Mouse (Mus musculus) megakaryocyte-erythroid progenitor cell, adult 5-6 weeks (primary cell): ENCODE measurements around the gene 4931428F04Rik. TPM values are rescaled to one million over a fixed set of nuclear protein-coding genes. Genes with fewer than 3 reads are reported as not detected.
"Not testable (repeated sequence)": the region's sequence is repeated elsewhere in the genome, so short reads cannot be mapped to it uniquely, and the experiment has no call there.

Experiments used
- ATAC-seq: replicated peaks from 2 replicates; pipeline ENCODE4 v1.8.0; 2016; ENCODE audit warnings: mild to moderate bottlenecking, inconsistent platforms; ENCODE audit not compliant: severe bottlenecking, poor library complexity, low FRiP score, low TSS enrichment
- total RNA-seq, 2 experiments: library from RNA; stranded (forward) in 1 of 2; stranded (reverse) in 1 of 2; fragments of 200-1000, 215-1000 nt in 1 of 2; fragments of >200 nt in 1 of 2; fragmentation: Nextera tagmentation in 1 of 2; gene quantifications; 2 replicates each; pipeline ENCODE4 v1.2.3; 2014 to 2017

The 4931428F04Rik gene
- total RNA-seq, 2 experiments from 2014 or later: 0.42 to 4.9 TPM

DNA sequence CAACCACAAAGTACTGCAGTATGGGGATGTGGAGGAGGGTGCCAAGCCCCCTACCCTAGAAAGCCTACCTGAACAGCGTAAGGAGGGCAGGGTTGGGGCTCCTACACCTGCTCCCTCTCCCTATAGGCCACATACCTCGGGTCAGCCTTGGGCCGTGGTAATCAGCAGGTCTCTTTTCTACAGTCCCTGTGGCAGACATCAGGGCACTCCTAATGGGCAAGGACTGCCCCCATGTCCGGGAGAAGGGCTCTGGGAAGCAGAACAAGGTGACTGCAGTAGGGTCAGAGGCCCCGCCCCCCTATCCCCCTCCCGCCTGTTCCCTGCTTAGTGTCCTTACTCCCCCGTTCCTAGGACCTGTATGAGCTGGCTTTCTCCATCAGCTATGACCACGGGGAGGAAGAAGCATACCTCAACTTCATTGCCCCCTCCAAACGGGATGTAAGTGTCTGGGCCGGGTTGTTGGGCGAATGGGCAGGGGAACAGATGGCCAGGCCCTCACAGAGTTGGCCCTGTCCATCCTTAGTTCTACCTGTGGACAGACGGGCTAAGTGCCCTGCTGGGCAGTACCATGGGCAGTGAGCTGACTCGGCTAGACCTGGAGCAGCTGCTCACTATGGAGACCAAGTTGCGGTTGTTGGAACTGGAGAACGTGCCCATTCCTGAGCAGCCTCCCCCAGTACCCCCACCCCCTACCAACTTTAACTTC lies 19.6 kb upstream of the 4931428F04Rik start:
- ATAC-seq: no peak

GRCm38 (mm10) chr8:105308428-105308827 lies 18.8 kb upstream of the 4931428F04Rik start:
- no peak for ATAC-seq

GRCm38 (mm10) chr8:105307670-105308069 lies 18.0 kb upstream of the 4931428F04Rik start:
- ATAC-seq: no peak

GRCm38 (mm10) chr8:105306146-105306691 lies 16.6 kb upstream of the 4931428F04Rik start:
- ATAC-seq: no peak

DNA sequence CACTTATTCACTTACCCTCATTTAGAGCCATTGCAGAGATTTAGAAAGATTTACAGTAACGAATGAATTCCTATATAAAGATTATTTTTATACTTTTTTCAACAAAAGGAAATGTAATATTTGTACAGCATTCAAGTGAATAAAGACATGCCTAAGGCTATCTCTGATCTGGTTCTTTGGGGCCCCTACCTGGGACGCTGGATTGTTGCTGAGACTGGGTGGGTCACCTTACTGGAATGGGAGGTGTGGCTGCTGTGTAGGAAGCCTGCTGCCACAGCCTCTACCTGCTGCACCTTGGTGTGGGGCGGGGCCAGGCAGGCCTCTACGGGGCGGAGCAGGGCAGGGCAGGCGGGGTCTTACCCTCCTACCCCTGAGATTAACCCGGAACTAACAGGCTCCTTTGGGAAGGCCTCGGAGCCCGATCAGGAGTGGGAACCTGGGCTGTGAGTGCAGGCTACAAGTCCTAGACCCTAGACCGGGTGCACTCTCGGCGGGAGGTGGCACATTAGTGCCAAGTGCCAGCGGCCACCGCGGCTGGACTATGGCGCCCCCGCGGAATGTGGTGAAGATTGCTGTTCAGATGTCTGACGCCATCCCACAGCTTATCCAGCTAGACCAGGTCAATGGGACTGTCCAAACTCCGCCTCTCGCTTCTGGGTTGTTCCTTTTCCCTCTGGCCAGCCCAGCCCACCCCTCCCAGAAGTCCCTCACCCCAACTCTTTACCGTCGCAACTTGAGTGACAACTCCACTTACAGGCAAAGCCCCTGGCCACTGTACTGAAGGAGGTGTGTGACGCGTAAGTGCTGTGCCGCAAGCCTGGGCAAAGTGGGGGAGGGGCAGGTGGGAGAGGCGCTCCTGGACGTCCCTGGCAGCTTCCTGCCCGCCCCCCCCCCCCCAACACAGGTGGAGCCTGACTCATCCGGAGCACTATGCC lies 15.8 kb upstream of the 4931428F04Rik start, which contains the start of gene Elmo3:
Elmo3 (plus strand) TSS at position 391 of the 935 bp plus-strand sequence.
- ATAC-seq: peak; percentile 44

GRCm38 (mm10) chr8:105304325-105305210 lies 14.9 kb upstream of the 4931428F04Rik start:
- peak; percentile 25 for ATAC-seq

DNA sequence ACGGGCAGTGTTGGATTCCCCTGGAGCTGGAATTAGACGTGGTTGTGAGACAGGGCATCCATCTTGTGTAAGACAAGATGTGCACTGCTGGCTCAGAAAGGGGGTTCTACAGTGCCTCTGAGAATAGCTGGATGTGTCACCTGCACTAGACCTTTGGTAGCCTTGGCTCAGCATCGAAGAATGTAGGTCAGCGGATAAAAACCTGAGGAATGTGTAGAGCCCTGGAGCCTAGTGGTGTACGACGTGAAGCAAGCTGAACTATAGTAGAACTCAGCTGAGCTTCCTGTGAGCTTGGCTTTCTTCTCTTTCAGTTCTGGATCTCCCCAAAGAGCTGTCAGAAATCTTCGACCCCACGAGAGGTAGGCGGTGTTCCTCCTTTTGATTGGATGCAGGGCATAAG lies 14.2 kb upstream of the 4931428F04Rik start:
- no peak for ATAC-seq

DNA sequence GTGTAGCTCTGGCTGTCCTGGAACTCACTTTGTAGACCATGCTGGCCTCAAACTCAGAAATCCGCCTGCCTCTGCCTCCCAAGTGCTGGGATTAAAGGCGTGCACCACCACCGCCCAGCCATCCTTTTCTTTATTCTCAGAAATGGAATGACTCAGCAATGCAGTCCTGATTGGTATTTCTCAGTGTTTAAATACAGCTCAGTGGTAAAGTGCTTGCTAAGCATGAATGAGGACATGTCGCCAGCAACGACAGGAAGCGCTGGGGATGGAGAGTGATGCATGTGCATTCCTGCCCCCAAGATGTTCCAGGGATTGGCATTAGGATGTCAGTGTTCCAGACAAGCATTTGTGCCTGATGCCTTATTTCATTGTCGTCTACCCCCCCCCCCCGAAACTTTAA lies 13.7 kb upstream of the 4931428F04Rik start:
- no peak for ATAC-seq

- peak; percentile 74 for ATAC-seq
Measured at GRCm38 (mm10) chr8:105299962-105300361, 10.3 kb upstream of the 4931428F04Rik start.

DNA sequence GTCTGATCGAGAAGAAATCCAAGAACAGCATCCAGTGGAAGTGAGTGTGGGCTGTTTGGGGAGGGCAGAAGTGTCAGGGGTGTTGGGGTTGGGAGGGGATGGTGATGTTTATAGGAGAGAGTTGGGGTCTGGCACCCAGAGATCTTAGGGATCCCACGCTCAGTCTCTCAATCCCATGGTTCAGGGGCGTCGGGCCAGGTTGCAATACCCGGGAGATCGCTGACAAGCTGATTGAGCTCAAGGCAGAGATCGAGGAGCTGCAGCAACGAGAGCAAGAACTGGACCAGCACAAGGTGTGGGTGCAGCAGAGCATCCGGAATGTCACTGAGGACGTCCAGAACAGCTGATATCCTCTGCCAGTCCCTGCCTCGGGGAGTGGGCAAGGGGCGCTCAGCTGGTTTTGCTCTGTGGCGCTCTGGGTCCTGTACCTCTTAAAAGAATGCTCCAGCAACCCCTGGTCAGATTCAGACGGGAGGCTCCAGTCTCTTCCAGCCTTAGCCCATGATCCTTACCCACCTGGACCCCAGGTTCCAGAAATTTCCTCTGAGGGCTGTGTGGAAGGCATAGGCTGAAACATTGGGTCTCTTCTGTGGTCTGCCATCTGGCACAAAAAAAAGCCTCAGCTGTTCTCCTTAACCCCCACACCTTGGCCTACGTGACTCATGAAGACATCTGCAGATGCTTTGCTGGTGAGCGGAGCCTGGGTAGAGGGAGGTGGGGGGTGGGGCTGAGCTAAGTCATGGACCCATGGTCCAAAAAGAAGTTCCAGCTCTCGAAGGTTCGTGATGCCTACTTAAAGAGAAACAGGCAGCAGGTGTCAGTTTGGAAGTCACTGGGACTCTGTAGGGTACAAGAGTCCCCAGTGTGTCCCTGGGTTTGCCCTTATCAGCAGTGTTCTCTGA lies 8.9 kb upstream of the 4931428F04Rik start:
- ATAC-seq: peak; percentile 13; the same call in 1 of the 2 replicates

GRCm38 (mm10) chr8:105297511-105298192 lies 8.0 kb upstream of the 4931428F04Rik start, which contains the start of gene E2f4:
Gene E2f4, plus strand, starts transcription at chr8:105297663.
- ATAC-seq: peak; percentile 79

- no peak for ATAC-seq
Measured at GRCm38 (mm10) chr8:105295895-105296573, 6.4 kb upstream of the 4931428F04Rik start, which contains the start of gene Exoc3l. Gene Exoc3l, minus strand, starts transcription at chr8:105296101.

GRCm38 (mm10) chr8:105295256-105295655 lies 5.6 kb upstream of the 4931428F04Rik start:
- ATAC-seq: no peak

GRCm38 (mm10) chr8:105294776-105295175 lies 5.1 kb upstream of the 4931428F04Rik start:
- ATAC-seq: no peak

DNA sequence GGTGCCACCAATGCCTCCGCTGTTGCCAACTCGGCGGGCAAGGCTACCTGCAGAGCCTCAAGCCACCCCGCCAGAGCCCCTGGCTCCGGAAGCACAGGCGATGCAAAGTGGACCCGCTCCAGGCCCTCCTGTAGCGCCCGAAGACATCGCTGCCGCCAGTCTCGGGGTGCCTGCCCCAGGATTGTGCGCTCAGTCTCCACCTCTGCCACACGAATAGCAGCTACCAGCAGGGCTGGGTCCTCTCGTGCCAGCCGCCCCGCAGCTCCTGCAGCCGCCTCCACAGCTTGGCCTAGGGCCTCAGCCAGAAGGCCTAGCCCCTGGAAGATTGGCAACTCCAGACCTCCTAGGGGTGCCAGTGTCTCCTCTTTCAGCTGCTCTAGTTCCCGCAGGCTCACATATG lies 3.7 kb upstream of the 4931428F04Rik start:
- ATAC-seq: no peak

- ATAC-seq: no peak
Measured at GRCm38 (mm10) chr8:105292471-105292870, 2.8 kb upstream of the 4931428F04Rik start.

- ATAC-seq: not testable (repeated sequence)
Measured at GRCm38 (mm10) chr8:105291802-105292201, 2.1 kb upstream of the 4931428F04Rik start.
